8 mouse cellular contexts compared by ENCODE assay signal in the genomic region with DNA sequence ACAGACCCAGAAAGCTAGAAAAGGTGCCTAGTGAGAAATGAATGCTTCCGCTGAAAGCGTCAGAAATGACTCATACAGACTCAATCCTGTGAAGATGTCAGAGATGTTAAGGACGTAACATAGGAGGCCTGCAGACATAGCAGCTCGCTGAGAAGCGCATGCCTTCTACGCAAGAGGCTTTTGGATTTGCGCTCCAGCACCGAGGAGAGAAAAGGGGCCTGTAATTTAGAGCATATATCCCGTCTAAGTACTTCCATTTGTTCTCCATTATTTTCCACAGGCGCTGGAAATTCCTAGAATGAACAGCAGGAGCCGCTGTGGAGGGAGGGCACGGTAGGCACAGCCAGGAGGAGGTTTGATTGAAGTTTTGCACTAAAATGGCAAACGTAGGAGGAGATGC. TPM values are rescaled to one million over a fixed set of nuclear protein-coding genes. Genes with fewer than 3 reads are reported as not detected.
DNase-seq lines count a peak whose midpoint lies in the region; ATAC-seq lines count a peak whose summit lies in the region.

No protein-coding gene starts in this region.

- no peak for ATAC-seq in embryonic facial prominence, embryonic 12.5 days (ENCODE audit: insufficient number of reproducible peaks, insufficient read depth, low FRiP score, low TSS enrichment)
- no peak for ATAC-seq in limb, embryonic 11.5 days (ENCODE audit: insufficient number of reproducible peaks, low FRiP score, low TSS enrichment, low read depth)
- no peak for ATAC-seq in midbrain, embryonic 12.5 days (ENCODE audit: low FRiP score, low read depth)

- H3K4me1 ChIP-seq in embryonic facial prominence, embryonic 12.5 days = peaks cover 13% of the 10 kb centered on the region
- H3K4me1 ChIP-seq in limb, embryonic 11.5 days (ENCODE audit: control insufficient read depth, insufficient read depth, low read length) = no peaks in the 10 kb centered on the region
- peaks cover 5% of the 10 kb centered on the region for H3K4me1 ChIP-seq in midbrain, embryonic 12.5 days

- H3K4me2 ChIP-seq in embryonic facial prominence, embryonic 12.5 days (replicated peaks) = peak overlapping the region; percentile 54
- H3K4me2 ChIP-seq in limb, embryonic 11.5 days (ENCODE audit: low read depth, severe bottlenecking) = peak overlapping the region; percentile 36
- peak overlapping the region; percentile 45 for H3K4me2 ChIP-seq in midbrain, embryonic 12.5 days (replicated peaks)

- H3K27ac ChIP-seq in embryonic facial prominence, embryonic 12.5 days = peak overlapping the region; percentile 37; the same call in 1 of the 2 replicates
- H3K27ac ChIP-seq in limb, embryonic 11.5 days (replicated peaks; ENCODE audit: low read depth, low read length) = no peak overlapping the region
- no peak overlapping the region; the same call in 1 of the 2 replicates for H3K27ac ChIP-seq in midbrain, embryonic 12.5 days (replicated peaks)

- WGBS in embryonic facial prominence, embryonic 12.5 days = 10% methylated on average over 13 of the region's 13 CpGs
- WGBS in limb, embryonic 11.5 days = 14% methylated on average over 13 of the region's 13 CpGs
- 14% methylated on average over 13 of the region's 13 CpGs for WGBS in midbrain, embryonic 12.5 days

- no peaks in the 10 kb centered on the region for H3K27me3 ChIP-seq in embryonic facial prominence, embryonic 12.5 days
- no peaks in the 10 kb centered on the region for H3K27me3 ChIP-seq in limb, embryonic 11.5 days (ENCODE audit: control insufficient read depth, insufficient read depth, low read length)
- no peaks in the 10 kb centered on the region for H3K27me3 ChIP-seq in midbrain, embryonic 12.5 days

- peak overlapping the region; percentile 25 for H3K9ac ChIP-seq in embryonic facial prominence, embryonic 12.5 days
- H3K9ac ChIP-seq in limb, embryonic 11.5 days (ENCODE audit: low read length) = no peak overlapping the region
- no peak overlapping the region; the same call in 1 of the 2 replicates for H3K9ac ChIP-seq in midbrain, embryonic 12.5 days (replicated peaks)

- H3K36me3 ChIP-seq in embryonic facial prominence, embryonic 12.5 days = no peaks in the 10 kb centered on the region
- no peaks in the 10 kb centered on the region for H3K36me3 ChIP-seq in limb, embryonic 11.5 days (ENCODE audit: control insufficient read depth, insufficient read depth, low read length)
- H3K36me3 ChIP-seq in midbrain, embryonic 12.5 days = no peaks in the 10 kb centered on the region

- H3K4me3 ChIP-seq in embryonic facial prominence, embryonic 12.5 days = peak overlapping the region; percentile 54
- peak overlapping the region; percentile 55; the same call in 1 of the 2 replicates for H3K4me3 ChIP-seq in limb, embryonic 11.5 days (ENCODE audit: low read depth, low read length)
- H3K4me3 ChIP-seq in midbrain, embryonic 12.5 days = peak overlapping the region; percentile 62

- peak; percentile 83 for DNase-seq in 3T3-L1 (ENCODE audit: low read depth, low spot score)
- peak; percentile 86 for DNase-seq in adrenal gland, postnatal 10 days
- DNase-seq in heart, adult 18-20 months = peak; percentile 70 to 87
- peak; percentile 81 for DNase-seq in kidney, adult 18-20 months
- peak; percentile 91 for DNase-seq in limb, embryonic 11.5 days (ENCODE audit: low spot score)
- DNase-seq in spleen, postnatal 10 days (ENCODE audit: low spot score in 2 of 2) = peak; percentile 63 to 81

- no peaks in the 10 kb centered on the region for H3K9me3 ChIP-seq in embryonic facial prominence, embryonic 12.5 days
- H3K9me3 ChIP-seq in limb, embryonic 11.5 days (ENCODE audit: control insufficient read depth, low read length) = no peaks in the 10 kb centered on the region
- no peaks in the 10 kb centered on the region for H3K9me3 ChIP-seq in midbrain, embryonic 12.5 days

RNA-seq across cellular contexts. Expression of a gene that starts 5.8 kb away (rescaled TPM):
- 10 to 100 TPM in 1 of 2 experiments, 1 to 10 TPM in 1; 6.9 to 13.1 TPM for total RNA-seq in adrenal gland, postnatal 10 days (2021)
- polyA plus RNA-seq in embryonic facial prominence, embryonic 12.5 days (2016; fragmentation: Nextera tagmentation; extraction: Ambion mirVana) = 27.4 and 29.7 TPM in 2 replicates
- 1 to 10 TPM; 2.5 to 4.4 TPM for total RNA-seq in heart, adult 18-20 months (2021)
- polyA plus RNA-seq in limb, embryonic 11.5 days (2014; fragmentation: Nextera tagmentation; extraction: Ambion mirVana) = 12.5 and 14.2 TPM in 2 replicates
- 26.4 and 28.5 TPM in 2 replicates for polyA plus RNA-seq in midbrain, embryonic 12.5 days (2016; fragmentation: Nextera tagmentation; extraction: Ambion mirVana)

RNA-seq across cellular contexts. Expression of a gene that starts 26.5 kb away (rescaled TPM):
- under 1 TPM; 0.21 to 0.36 TPM for total RNA-seq in adrenal gland, postnatal 10 days (2021)
- 0.08 TPM in 1 of 2 replicates, not detected in the other for polyA plus RNA-seq in embryonic facial prominence, embryonic 12.5 days (2016; fragmentation: Nextera tagmentation; extraction: Ambion mirVana)
- total RNA-seq in heart, adult 18-20 months (2021) = not detected
- not detected in 2 replicates for polyA plus RNA-seq in limb, embryonic 11.5 days (2014; fragmentation: Nextera tagmentation; extraction: Ambion mirVana)
- polyA plus RNA-seq in midbrain, embryonic 12.5 days (2016; fragmentation: Nextera tagmentation; extraction: Ambion mirVana) = 0.14 TPM in 1 of 2 replicates, not detected in the other

RNA-seq across cellular contexts. Expression of a gene that starts 29.1 kb away (rescaled TPM):
- total RNA-seq in adrenal gland, postnatal 10 days (2021) = 10 to 100 TPM; 50.9 to 60.2 TPM
- 38.7 and 40.8 TPM in 2 replicates for polyA plus RNA-seq in embryonic facial prominence, embryonic 12.5 days (2016; fragmentation: Nextera tagmentation; extraction: Ambion mirVana)
- 10 to 100 TPM; 35.2 to 42.4 TPM for total RNA-seq in heart, adult 18-20 months (2021)
- polyA plus RNA-seq in limb, embryonic 11.5 days (2014; fragmentation: Nextera tagmentation; extraction: Ambion mirVana) = 24.6 and 28.2 TPM in 2 replicates
- polyA plus RNA-seq in midbrain, embryonic 12.5 days (2016; fragmentation: Nextera tagmentation; extraction: Ambion mirVana) = 33.9 and 35.9 TPM in 2 replicates

RNA-seq across cellular contexts. Expression of a gene that starts 29.5 kb away (rescaled TPM):
- total RNA-seq in adrenal gland, postnatal 10 days (2021) = 10 to 100 TPM; 36.6 to 46.1 TPM
- 38.2 and 40.6 TPM in 2 replicates for polyA plus RNA-seq in embryonic facial prominence, embryonic 12.5 days (2016; fragmentation: Nextera tagmentation; extraction: Ambion mirVana)
- 10 to 100 TPM; 27.7 to 30.0 TPM for total RNA-seq in heart, adult 18-20 months (2021)
- 27.0 and 27.7 TPM in 2 replicates for polyA plus RNA-seq in limb, embryonic 11.5 days (2014; fragmentation: Nextera tagmentation; extraction: Ambion mirVana)
- polyA plus RNA-seq in midbrain, embryonic 12.5 days (2016; fragmentation: Nextera tagmentation; extraction: Ambion mirVana) = 50.6 and 51.0 TPM in 2 replicates
